Mouse (Mus musculus): ENCODE results near the gene Tpsb2. TPM values are rescaled to one million over a fixed set of nuclear protein-coding genes. Genes with fewer than 3 reads are reported as not detected.

Tpsb2 gene
- polyA plus RNA-seq, 1 experiment from 2014 or later: 0.47 TPM

DNA sequence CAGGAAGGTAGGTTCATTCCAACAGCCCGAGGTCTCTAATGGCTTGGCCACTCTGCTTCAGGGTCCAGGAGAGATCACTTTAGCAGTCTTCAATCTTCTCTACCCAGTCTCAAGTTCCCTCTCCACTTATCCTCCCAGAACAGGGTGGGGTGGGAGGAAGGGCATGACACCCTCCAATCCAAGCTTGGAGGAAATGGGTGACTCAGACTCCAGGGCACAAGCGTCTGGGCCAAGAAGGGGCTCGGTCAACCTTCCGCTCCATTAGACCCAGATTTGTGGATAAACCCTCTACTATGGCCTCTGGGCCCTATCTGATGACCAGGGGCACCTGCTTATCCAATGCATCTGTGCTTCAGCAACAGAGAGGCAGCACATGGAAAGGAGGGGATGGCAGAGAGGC lies 20.6 kb upstream of the Tpsb2 start, which contains the start of gene Tpsab1:
Tpsab1 (minus strand) TSS at position 101 of the 400 bp plus-strand sequence.
- H3K4me3 ChIP-seq (ENCODE audit: low read depth, low read length): no peak within 1 kb of the TSS
- ATAC-seq (ENCODE audit: low read depth): no peak
- no peaks in the 10 kb centered on the region for H3K36me3 ChIP-seq (ENCODE audit: control insufficient read depth, insufficient read depth)
- no peaks in the 10 kb centered on the region for H3K4me1 ChIP-seq (ENCODE audit: control insufficient read depth, low read depth, low read length)
- H3K9me3 ChIP-seq (replicated peaks; ENCODE audit: control insufficient read depth, low read length): no peaks in the 10 kb centered on the region
- H3K27ac ChIP-seq (ENCODE audit: low read length): no peak within 1 kb of the TSS
- H3K9ac ChIP-seq (ENCODE audit: low read depth, low read length): no peak within 1 kb of the TSS
- H3K27me3 ChIP-seq (ENCODE audit: control insufficient read depth, insufficient read depth, low read depth, low read length): no peaks in the 10 kb centered on the region
- no peak within 1 kb of the TSS for H3K4me2 ChIP-seq (ENCODE audit: low read depth, low read length)
- WGBS (ENCODE audit: insufficient replicate concordance): 67% methylated on average over 4 of the region's 4 CpGs

DNA sequence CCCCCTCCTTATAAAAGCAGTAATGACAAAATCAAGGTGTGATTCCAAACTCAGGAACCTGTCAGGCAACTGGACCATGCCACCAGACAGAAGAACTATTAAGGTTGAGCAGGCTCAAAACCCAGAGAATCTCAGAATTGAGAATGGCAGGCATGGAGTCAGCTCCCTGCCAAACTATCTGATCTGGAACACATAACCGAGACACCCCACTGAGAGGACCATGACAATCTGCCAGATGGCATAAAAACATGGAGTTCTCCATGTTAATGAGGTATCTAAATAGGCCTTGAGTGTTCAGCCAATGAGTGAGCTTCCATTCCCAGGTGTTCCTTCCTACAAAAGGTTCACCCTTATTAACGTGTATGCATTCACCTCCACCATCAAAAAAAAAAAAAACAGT lies 4.8 kb upstream of the Tpsb2 start:
- no peak for ATAC-seq (ENCODE audit: low read depth)

DNA sequence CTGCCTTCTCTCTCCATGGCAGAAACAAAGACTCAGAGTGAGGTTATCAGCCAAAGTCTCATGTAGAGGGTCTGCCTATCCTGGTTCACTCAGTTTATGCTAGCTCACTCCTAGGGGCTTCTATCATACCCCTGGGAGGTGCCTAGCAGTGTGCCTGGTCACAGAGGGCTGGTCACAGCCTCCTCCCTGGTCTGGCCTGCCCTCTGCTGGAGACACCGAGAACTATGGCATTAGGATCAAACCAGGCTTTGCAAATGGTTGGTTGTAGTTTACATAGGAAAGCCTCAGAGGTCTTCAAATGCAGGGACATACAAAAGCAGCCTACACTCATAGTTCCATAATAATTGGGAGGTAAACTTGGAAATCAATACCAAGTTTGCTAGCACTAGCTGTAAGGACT lies 2.4 kb upstream of the Tpsb2 start:
- Histone ChIP-seq H3K36me3 (ENCODE audit: control insufficient read depth, insufficient read depth) (no peaks in the 10 kb centered on the region), H3K9me3 (replicated peaks; ENCODE audit: control insufficient read depth, low read length) (no peaks in the 10 kb centered on the region), H3K27me3 (ENCODE audit: control insufficient read depth, insufficient read depth, low read depth, low read length) (no peaks in the 10 kb centered on the region), H3K4me3 (ENCODE audit: low read depth, low read length) (no peak overlapping the region), H3K4me2 (ENCODE audit: low read depth, low read length) (no peak overlapping the region), H3K4me1 (ENCODE audit: control insufficient read depth, low read depth, low read length) (no peaks in the 10 kb centered on the region), H3K9ac (ENCODE audit: low read depth, low read length) (no peak overlapping the region), H3K27ac (ENCODE audit: low read length) (no peak overlapping the region)
- ATAC-seq (ENCODE audit: low read depth): no peak
- WGBS (ENCODE audit: insufficient replicate concordance): 0% methylated on average over 1 of the region's 1 CpGs

More for the DNA sequence above, 4.8 kb upstream of the Tpsb2 start:
- Histone ChIP-seq H3K9me3 (replicated peaks; ENCODE audit: control insufficient read depth, low read length) (no peaks in the 10 kb centered on the region), H3K27me3 (ENCODE audit: control insufficient read depth, insufficient read depth, low read depth, low read length) (no peaks in the 10 kb centered on the region), H3K36me3 (ENCODE audit: control insufficient read depth, insufficient read depth) (no peaks in the 10 kb centered on the region), H3K4me3 (ENCODE audit: low read depth, low read length) (no peak overlapping the region), H3K27ac (ENCODE audit: low read length) (no peak overlapping the region), H3K4me1 (ENCODE audit: control insufficient read depth, low read depth, low read length) (no peaks in the 10 kb centered on the region), H3K4me2 (ENCODE audit: low read depth, low read length) (no peak overlapping the region), H3K9ac (ENCODE audit: low read depth, low read length) (no peak overlapping the region)
- WGBS (ENCODE audit: insufficient replicate concordance): 29% methylated on average over 2 of the region's 2 CpGs

GRCm38 (mm10) chr17:25368973-25369372 lies 2.9 kb downstream of the Tpsb2 start, which contains the start of gene Tpsg1:
TSS of gene Tpsg1 (plus strand) at chr17:25369273.
- H3K4me3 ChIP-seq (ENCODE audit: low read depth, low read length): no peak within 1 kb of the TSS
- no peaks in the 10 kb centered on the region for H3K36me3 ChIP-seq (ENCODE audit: control insufficient read depth, insufficient read depth)
- H3K4me1 ChIP-seq (ENCODE audit: control insufficient read depth, low read depth, low read length): peaks cover 2% of the 10 kb centered on the region
- no peak for ATAC-seq (ENCODE audit: low read depth)
- no peaks in the 10 kb centered on the region for H3K9me3 ChIP-seq (replicated peaks; ENCODE audit: control insufficient read depth, low read length)
- no peak within 1 kb of the TSS for H3K4me2 ChIP-seq (ENCODE audit: low read depth, low read length)
- no peak within 1 kb of the TSS for H3K27ac ChIP-seq (ENCODE audit: low read length)
- 59% methylated on average over 3 of the region's 3 CpGs for WGBS (ENCODE audit: insufficient replicate concordance)
- H3K27me3 ChIP-seq (ENCODE audit: control insufficient read depth, insufficient read depth, low read depth, low read length): no peaks in the 10 kb centered on the region
- H3K9ac ChIP-seq (ENCODE audit: low read depth, low read length): no peak within 1 kb of the TSS

DNA sequence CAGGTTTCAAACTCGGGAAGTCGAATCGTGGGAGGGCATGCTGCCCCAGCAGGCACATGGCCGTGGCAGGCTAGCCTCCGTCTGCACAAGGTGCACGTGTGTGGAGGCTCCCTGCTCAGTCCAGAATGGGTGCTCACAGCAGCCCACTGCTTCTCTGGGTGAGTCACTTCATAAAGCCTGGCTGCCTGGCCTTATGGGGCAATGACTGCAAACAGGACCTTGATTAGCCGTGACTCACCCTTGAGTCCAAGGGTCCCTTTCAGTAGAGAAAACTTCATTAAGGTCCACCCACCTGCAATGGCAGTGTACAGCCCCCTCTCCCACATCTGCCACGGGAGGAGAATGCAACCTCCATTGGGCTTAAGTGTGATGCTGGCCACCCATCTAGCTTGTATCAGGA lies 6.4 kb downstream of the Tpsb2 start:
- ATAC-seq (ENCODE audit: low read depth): peak; percentile 62
- H3K4me2 ChIP-seq (ENCODE audit: low read depth, low read length): no peak overlapping the region
- H3K4me1 ChIP-seq (ENCODE audit: control insufficient read depth, low read depth, low read length): peaks cover 2% of the 10 kb centered on the region
- H3K27me3 ChIP-seq (ENCODE audit: control insufficient read depth, insufficient read depth, low read depth, low read length): no peaks in the 10 kb centered on the region
- no peaks in the 10 kb centered on the region for H3K9me3 ChIP-seq (replicated peaks; ENCODE audit: control insufficient read depth, low read length)
- WGBS (ENCODE audit: insufficient replicate concordance): 49% methylated on average over 8 of the region's 8 CpGs
- no peak overlapping the region for H3K4me3 ChIP-seq (ENCODE audit: low read depth, low read length)
- H3K9ac ChIP-seq (ENCODE audit: low read depth, low read length): no peak overlapping the region
- no peak overlapping the region for H3K27ac ChIP-seq (ENCODE audit: low read length)
- H3K36me3 ChIP-seq (ENCODE audit: control insufficient read depth, insufficient read depth): no peaks in the 10 kb centered on the region

- H3K27ac ChIP-seq (ENCODE audit: low read length): no peak overlapping the region
- peaks cover 3% of the 10 kb centered on the region; the same call in 1 of the 2 replicates for H3K9me3 ChIP-seq (replicated peaks; ENCODE audit: control insufficient read depth, low read length)
- no peak overlapping the region for H3K9ac ChIP-seq (ENCODE audit: low read depth, low read length)
- ATAC-seq (ENCODE audit: low read depth): no peak
- peaks cover 2% of the 10 kb centered on the region for H3K4me1 ChIP-seq (ENCODE audit: control insufficient read depth, low read depth, low read length)
- H3K4me2 ChIP-seq (ENCODE audit: low read depth, low read length): no peak overlapping the region
- H3K36me3 ChIP-seq (ENCODE audit: control insufficient read depth, insufficient read depth): no peaks in the 10 kb centered on the region
- 47% methylated on average over 9 of the region's 9 CpGs for WGBS (ENCODE audit: insufficient replicate concordance)
- no peaks in the 10 kb centered on the region for H3K27me3 ChIP-seq (ENCODE audit: control insufficient read depth, insufficient read depth, low read depth, low read length)
- no peak overlapping the region for H3K4me3 ChIP-seq (ENCODE audit: low read depth, low read length)
These were observed 7.9 kb downstream of the Tpsb2 start for GRCm38 (mm10) chr17:25374011-25374410.

- Histone ChIP-seq H3K27me3 (ENCODE audit: control insufficient read depth, insufficient read depth, low read depth, low read length) (no peaks in the 10 kb centered on the region), H3K9ac (ENCODE audit: low read depth, low read length) (no peak overlapping the region), H3K4me1 (ENCODE audit: control insufficient read depth, low read depth, low read length) (no peaks in the 10 kb centered on the region), H3K4me2 (ENCODE audit: low read depth, low read length) (no peak overlapping the region), H3K27ac (ENCODE audit: low read length) (no peak overlapping the region), H3K4me3 (ENCODE audit: low read depth, low read length) (no peak overlapping the region), H3K36me3 (ENCODE audit: control insufficient read depth, insufficient read depth) (no peaks in the 10 kb centered on the region), H3K9me3 (replicated peaks; ENCODE audit: control insufficient read depth, low read length) (no peaks in the 10 kb centered on the region)
- no peak for ATAC-seq (ENCODE audit: low read depth)
- 55% methylated on average over 4 of the region's 4 CpGs for WGBS (ENCODE audit: insufficient replicate concordance)
These were observed 28.4 kb downstream of the Tpsb2 start for GRCm38 (mm10) chr17:25394526-25394925.

DNA sequence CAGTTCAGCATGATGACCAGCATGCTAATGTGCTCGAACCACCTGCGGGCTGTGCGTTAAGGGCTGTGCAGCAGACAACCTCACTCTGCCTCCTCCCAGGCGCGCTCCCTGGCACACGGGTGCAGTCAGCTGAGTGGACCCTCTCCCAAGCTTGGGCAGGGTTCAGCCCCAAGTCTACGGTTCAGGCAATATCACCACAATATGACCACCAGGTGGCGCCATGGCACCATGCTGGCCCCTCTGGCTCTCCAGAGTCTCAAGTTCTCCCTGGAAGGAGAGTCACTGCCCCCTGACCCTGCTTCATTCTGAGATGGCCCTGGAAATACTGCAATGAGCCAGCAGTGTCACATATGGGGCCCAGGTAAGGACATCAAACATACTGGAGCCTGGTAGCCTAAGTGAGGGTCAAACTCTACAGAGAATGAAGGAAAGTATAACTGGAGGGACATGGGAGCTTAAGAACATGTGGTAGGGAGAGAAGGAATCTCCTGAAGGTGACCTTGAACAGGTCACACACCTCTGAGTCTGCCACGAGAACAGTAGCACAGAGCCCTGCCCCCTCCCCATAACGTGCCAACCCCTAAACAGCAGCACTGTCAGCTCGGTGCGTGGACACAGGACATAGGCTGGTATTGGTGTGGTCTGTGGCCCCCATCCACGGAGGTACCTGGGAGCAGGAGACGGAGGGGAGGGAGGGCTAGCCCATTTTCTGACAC lies 31.9 kb downstream of the Tpsb2 start:
- H3K36me3 ChIP-seq (ENCODE audit: control insufficient read depth, insufficient read depth): no peaks in the 10 kb centered on the region
- no peaks in the 10 kb centered on the region for H3K27me3 ChIP-seq (ENCODE audit: control insufficient read depth, insufficient read depth, low read depth, low read length)
- no peak overlapping the region for H3K9ac ChIP-seq (ENCODE audit: low read depth, low read length)
- H3K4me1 ChIP-seq (ENCODE audit: control insufficient read depth, low read depth, low read length): no peaks in the 10 kb centered on the region
- H3K27ac ChIP-seq (ENCODE audit: low read length): no peak overlapping the region
- H3K4me3 ChIP-seq (ENCODE audit: low read depth, low read length): no peak overlapping the region
- no peak overlapping the region for H3K4me2 ChIP-seq (ENCODE audit: low read depth, low read length)
- WGBS (ENCODE audit: insufficient replicate concordance): 30% methylated on average over 14 of the region's 14 CpGs
- no peak for ATAC-seq (ENCODE audit: low read depth)
- H3K9me3 ChIP-seq (replicated peaks; ENCODE audit: control insufficient read depth, low read length): no peaks in the 10 kb centered on the region

- Histone ChIP-seq H3K27me3 (ENCODE audit: control insufficient read depth, insufficient read depth, low read depth, low read length) (no peaks in the 10 kb centered on the region), H3K9me3 (replicated peaks; ENCODE audit: control insufficient read depth, low read length) (no peaks in the 10 kb centered on the region), H3K36me3 (ENCODE audit: control insufficient read depth, insufficient read depth) (no peaks in the 10 kb centered on the region), H3K4me3 (ENCODE audit: low read depth, low read length) (no peak overlapping the region), H3K27ac (ENCODE audit: low read length) (no peak overlapping the region), H3K4me1 (ENCODE audit: control insufficient read depth, low read depth, low read length) (no peaks in the 10 kb centered on the region), H3K4me2 (ENCODE audit: low read depth, low read length) (no peak overlapping the region), H3K9ac (ENCODE audit: low read depth, low read length) (no peak overlapping the region)
- ATAC-seq (ENCODE audit: low read depth): no peak
- WGBS (ENCODE audit: insufficient replicate concordance): 67% methylated on average over 13 of the region's 13 CpGs
These were observed 32.4 kb downstream of the Tpsb2 start for GRCm38 (mm10) chr17:25398520-25398838.
